Mouse (Mus musculus) testis, adult 2 months (tissue): Measurements from ENCODE around the gene Sdsl.

ENCODE experiments used
- CTCF ChIP-seq: fragments of 200-500 bp; IDR thresholded peaks from 2 replicates; pipeline ENCODE4 v1.5.1; 2012; ENCODE audit warnings: low read depth, mild to moderate bottlenecking, inconsistent platforms, low read length, moderate library complexity; ENCODE audit not compliant: control insufficient read depth, insufficient read depth, insufficient replicate concordance
- POLR2A ChIP-seq: fragments of 200-500 bp; IDR thresholded peaks from 2 replicates; pipeline ENCODE4 v1.6.1; 2012; ENCODE audit warnings: low read depth, mild to moderate bottlenecking, inconsistent platforms, low read length, moderate library complexity; ENCODE audit not compliant: control insufficient read depth

DNA sequence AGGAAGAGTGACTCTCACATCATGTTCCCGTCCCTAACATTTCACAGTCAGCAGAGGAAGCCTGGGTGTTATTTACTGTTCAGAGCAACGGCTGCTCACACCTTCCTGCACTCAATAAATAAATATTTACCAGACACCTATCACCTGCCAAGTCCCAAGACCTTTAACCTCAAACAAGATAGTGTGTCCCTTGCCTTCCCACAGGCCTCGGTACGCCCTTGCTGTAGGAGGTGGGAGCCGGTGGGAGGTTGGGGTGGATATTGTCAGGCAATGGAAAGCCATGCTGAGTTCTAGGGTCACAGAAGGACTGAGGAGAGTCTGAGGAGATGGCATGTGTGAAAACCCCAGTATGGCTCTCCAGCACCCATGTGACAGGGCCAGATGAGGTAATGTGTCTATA is 4.3 kb downstream of the Sdsl start:
- no peak for TF ChIP-seq POLR2A
- TF ChIP-seq CTCF: no peak
